9 mouse cellular contexts compared by ENCODE assay signal in the genomic region with DNA sequence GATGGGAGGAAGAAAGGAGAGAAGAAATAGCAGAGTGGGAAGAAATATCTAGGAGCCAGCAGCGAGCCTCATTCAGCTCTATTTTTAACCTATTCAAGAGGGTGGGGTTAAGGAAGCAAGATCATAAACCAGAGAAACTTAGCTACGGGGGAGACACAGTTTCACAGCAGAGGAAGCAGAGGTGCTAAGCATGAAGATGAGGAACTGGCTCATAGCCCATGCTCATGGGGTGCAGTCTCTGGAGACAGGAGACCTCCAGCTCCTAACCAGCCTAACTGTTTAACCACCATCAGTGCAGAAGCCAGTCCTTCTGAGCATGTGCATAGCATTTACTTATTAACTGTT. TPM values are rescaled to one million over a fixed set of nuclear protein-coding genes. Genes with fewer than 3 reads are reported as not detected.
DNase-seq lines count a peak whose midpoint lies in the region; ATAC-seq lines count a peak whose summit lies in the region.
"Had no signal": no experiment of that assay in that cellular context is flagged by ENCODE, and none has a peak within 500 bp of the region (broad histone marks: within the 10 kb centered on the region; RNA-seq: fewer than 3 reads in every experiment).

No protein-coding gene starts in this region.

- 0 out of 2 replicates have a peak overlapping the region, but pooled peaks have one; percentile 13 for H3K4me3 ChIP-seq in heart, embryonic 15.5 days
- H3K4me3 ChIP-seq in midbrain, embryonic 15.5 days, result no peak overlapping the region
- H3K4me3 ChIP-seq in kidney, embryonic 15.5 days (replicated peaks), result no peak overlapping the region
- H3K4me3 ChIP-seq: limb, embryonic 13.5 days had no signal

- no peak overlapping the region for H3K9ac ChIP-seq in heart, embryonic 15.5 days
- no peak overlapping the region for H3K9ac ChIP-seq in midbrain, embryonic 15.5 days
- no peak overlapping the region for H3K9ac ChIP-seq in kidney, embryonic 15.5 days
- H3K9ac ChIP-seq: limb, embryonic 13.5 days had no signal

- H3K9me3 ChIP-seq in heart, embryonic 15.5 days (replicated peaks), result no peaks in the 10 kb centered on the region
- no peaks in the 10 kb centered on the region for H3K9me3 ChIP-seq in midbrain, embryonic 15.5 days
- H3K9me3 ChIP-seq in kidney, embryonic 15.5 days (replicated peaks), result no peaks in the 10 kb centered on the region

- peaks cover 30% of the 10 kb centered on the region for H3K4me1 ChIP-seq in heart, embryonic 15.5 days (replicated peaks)
- peaks cover 43% of the 10 kb centered on the region for H3K4me1 ChIP-seq in midbrain, embryonic 15.5 days
- peaks cover 32% of the 10 kb centered on the region for H3K4me1 ChIP-seq in kidney, embryonic 15.5 days
- H3K4me1 ChIP-seq: limb, embryonic 13.5 days had no signal

- H3K4me2 ChIP-seq in heart, embryonic 15.5 days, result peak overlapping the region; percentile 50
- H3K4me2 ChIP-seq in midbrain, embryonic 15.5 days, result peak overlapping the region; percentile 5; the same call in 1 of the 2 replicates
- no peak overlapping the region for H3K4me2 ChIP-seq in kidney, embryonic 15.5 days
- H3K4me2 ChIP-seq: limb, embryonic 13.5 days had no signal

- 7% methylated on average over 2 of the region's 2 CpGs for WGBS in heart, embryonic 15.5 days
- WGBS in midbrain, embryonic 15.5 days, result 20% methylated on average over 2 of the region's 2 CpGs
- WGBS in kidney, embryonic 15.5 days, result 28% methylated on average over 2 of the region's 2 CpGs

- peak overlapping the region; percentile 95 for H3K27ac ChIP-seq in heart, embryonic 15.5 days
- peak overlapping the region; percentile 82 for H3K27ac ChIP-seq in midbrain, embryonic 15.5 days
- H3K27ac ChIP-seq in kidney, embryonic 15.5 days, result no peak overlapping the region
- H3K27ac ChIP-seq: limb, embryonic 13.5 days had no signal

- no peaks in the 10 kb centered on the region for H3K27me3 ChIP-seq in heart, embryonic 15.5 days
- no peaks in the 10 kb centered on the region for H3K27me3 ChIP-seq in midbrain, embryonic 15.5 days (replicated peaks)
- H3K27me3 ChIP-seq in kidney, embryonic 15.5 days, result no peaks in the 10 kb centered on the region
- H3K27me3 ChIP-seq: limb, embryonic 13.5 days had no signal

- 0 out of 2 replicates have a peak, but pooled peaks have one; percentile 25 for ATAC-seq in heart, embryonic 15.5 days (replicated peaks; ENCODE audit: insufficient number of reproducible peaks, insufficient read depth, low FRiP score, low read depth)
- peak; percentile 16; the same call in 1 of the 2 replicates for ATAC-seq in midbrain, embryonic 15.5 days (replicated peaks)
- ATAC-seq in kidney, embryonic 15.5 days (replicated peaks; ENCODE audit: low FRiP score), result no peak

- DNase-seq in layer of hippocampus, adult 9-11 months, result peak; percentile 37
- DNase-seq in layer of hippocampus, adult 9-10 months (ENCODE audit: low spot score), result no peak
- peak; percentile 70 for DNase-seq in cerebellum, adult 9-11 months
- no peak for DNase-seq in gastrocnemius, adult 18-20 months (ENCODE audit: low spot score)
- DNase-seq in urinary bladder, postnatal 14 days (ENCODE audit: low spot score), result no peak

- H3K36me3 ChIP-seq in heart, embryonic 15.5 days, result no peaks in the 10 kb centered on the region
- no peaks in the 10 kb centered on the region for H3K36me3 ChIP-seq in midbrain, embryonic 15.5 days (replicated peaks)
- no peaks in the 10 kb centered on the region for H3K36me3 ChIP-seq in kidney, embryonic 15.5 days
- H3K36me3 ChIP-seq: limb, embryonic 13.5 days had no signal

RNA-seq across cellular contexts. Expression of a gene that starts 34.5 kb away (rescaled TPM):
- polyA plus RNA-seq in heart, embryonic 15.5 days (2015; fragmentation: Nextera tagmentation; extraction: Ambion mirVana), result 0.15 and 0.25 TPM in 2 replicates
- 0.25 and 0.37 TPM in 2 replicates for polyA plus RNA-seq in midbrain, embryonic 15.5 days (2015; fragmentation: Nextera tagmentation; extraction: Ambion mirVana)
- polyA plus RNA-seq in kidney, embryonic 15.5 days (2015; fragmentation: Nextera tagmentation; extraction: Ambion mirVana), result not detected in 2 replicates
- total RNA-seq in gastrocnemius, adult 18-20 months (2021), result under 1 TPM; 0.33 to 0.37 TPM
- polyA plus RNA-seq: limb, embryonic 13.5 days had no signal

Comparison
In these comparisons a context has a peak if more than half of its experiments do, and no peak if none do; other contexts are left out.
1. DNase-seq: peak in layer of hippocampus, adult 9-11 months (single experiment) and cerebellum, adult 9-11 months (single experiment); none in layer of hippocampus, adult 9-10 months (single experiment), gastrocnemius, adult 18-20 months (single experiment) and urinary bladder, postnatal 14 days (single experiment).